Mouse (Mus musculus) limb, embryonic 14.5 days (tissue): ENCODE data around the gene Rap1gap. TPM values are rescaled to one million over a fixed set of nuclear protein-coding genes. Genes with fewer than 3 reads are reported as not detected.
A peak's percentile ranks its signal among the peaks of the same experiment; 100 is the strongest.

Experiments
- ATAC-seq: fragments of 200-750 bp; cut with Nextera tagmentation; 2 replicates; pipeline ENCODE4 v1.8.0; 2017; ENCODE audit warnings: low read depth, moderate number of reproducible peaks, moderate TSS enrichment; ENCODE audit not compliant: low FRiP score
- DNase-seq: peaks from one replicate; pipeline ENCODE4 v3.0.0-alpha.2; 2015; ENCODE audit warnings: low spot score
- H3K27ac ChIP-seq: fragments of 300-500 bp; sonication (generic); replicated peaks from 2 replicates; pipeline ENCODE4 v1.5.1; 2014; ENCODE audit warnings: low read depth, mild to moderate bottlenecking, low read length, moderate library complexity, mixed read lengths
- H3K27me3 ChIP-seq: fragments of 300-500 bp; sonication (generic); 2 replicates; pipeline ENCODE4 v1.6.1; 2014; ENCODE audit warnings: low read length, mixed read lengths; ENCODE audit not compliant: control insufficient read depth, insufficient read depth
- H3K36me3 ChIP-seq: fragments of 300-500 bp; sonication (generic); 2 replicates; pipeline ENCODE4 v1.6.1; 2014; ENCODE audit warnings: mild to moderate bottlenecking, low read length, moderate library complexity, mixed read lengths; ENCODE audit not compliant: control insufficient read depth, insufficient read depth
- H3K4me1 ChIP-seq: fragments of 300-500 bp; sonication (generic); 2 replicates; pipeline ENCODE4 v1.6.1; 2014; ENCODE audit warnings: antibody characterized with exemption, low read length, mixed read lengths; ENCODE audit not compliant: control insufficient read depth, insufficient read depth
- H3K4me2 ChIP-seq: fragments of 300-500 bp; sonication (generic); replicated peaks from 2 replicates; pipeline ENCODE4 v1.6.1; 2014; ENCODE audit warnings: low read depth, mild to moderate bottlenecking, low read length, moderate library complexity; ENCODE audit not compliant: severe bottlenecking
- H3K4me3 ChIP-seq: fragments of 300-500 bp; sonication (generic); replicated peaks from 2 replicates; pipeline ENCODE4 v1.5.1; 2014; ENCODE audit warnings: low read length
- H3K9ac ChIP-seq: fragments of 300-500 bp; sonication (generic); 2 replicates; pipeline ENCODE4 v1.6.1; 2014; ENCODE audit warnings: mild to moderate bottlenecking, low read depth, low read length, moderate library complexity; ENCODE audit not compliant: severe bottlenecking
- H3K9me3 ChIP-seq: fragments of 300-500 bp; sonication (generic); 2 replicates; pipeline ENCODE4 v1.6.1; 2016; ENCODE audit warnings: low read length; ENCODE audit not compliant: control insufficient read depth
- POLR2A ChIP-seq: fragments of 200-500 bp; IDR thresholded peaks from 2 replicates; pipeline ENCODE4 v1.8.0; 2012; ENCODE audit warnings: inconsistent platforms, mild to moderate bottlenecking, moderate library complexity, borderline replicate concordance; ENCODE audit not compliant: insufficient read depth, insufficient read length; ENCODE audit errors: extremely low read depth
- WGBS: fragments of 180-500 bp; shearing (Covaris S2); extraction: QIAGEN DNeasy Blood & Tissue Kit; methylation state at CpG from one replicate; pipeline ENCODE4 v1.1.7; 2014; 5-methylcytosine and 5-hydroxymethylcytosine counted together
- polyA plus RNA-seq, 2 experiments: library from polyadenylated mRNA; depleted of rRNA in 1 of 2; stranded (reverse) in 1 of 2; unstranded in 1 of 2; fragments of >200 nt; fragmentation: Nextera tagmentation in 1 of 2; extraction: Ambion mirVana in 1 of 2; gene quantifications; 2 replicates each; pipeline versions ENCODE4 v1.2.1 to v1.2.3; 2012 to 2014

Gene Rap1gap
- polyA plus RNA-seq, 2 experiments, result 11.9 to 35.2 TPM

GRCm38 (mm10) chr4:137706510-137706909 is 42.0 kb downstream of the Rap1gap start:
- H3K9ac ChIP-seq, result 0 out of 2 replicates have a peak overlapping the region, but pooled peaks have one; percentile 78
- TF ChIP-seq POLR2A, result no peak
- H3K9me3 ChIP-seq, result no peaks in the 10 kb centered on the region
- no peak overlapping the region; the same call in 1 of the 2 replicates for H3K4me2 ChIP-seq
- DNase-seq (no peak), ATAC-seq (no peak)
- H3K4me3 ChIP-seq, result no peak overlapping the region
- 69% methylated on average over 7 of the region's 7 CpGs for WGBS
- no peak overlapping the region for H3K27ac ChIP-seq
- H3K36me3 ChIP-seq, result no peaks in the 10 kb centered on the region
- H3K4me1 ChIP-seq, result peaks cover 10% of the 10 kb centered on the region; the same call in 1 of the 2 replicates
- no peaks in the 10 kb centered on the region for H3K27me3 ChIP-seq

- DNase-seq (peak; percentile 87), ATAC-seq (peak; percentile 90)
- Histone ChIP-seq H3K4me3 (peak overlapping the region; percentile 59), H3K9ac (peak overlapping the region; percentile 78), H3K36me3 (no peaks in the 10 kb centered on the region), H3K27me3 (no peaks in the 10 kb centered on the region), H3K4me1 (peaks cover 10% of the 10 kb centered on the region; the same call in 1 of the 2 replicates), H3K27ac (no peak overlapping the region), H3K9me3 (no peaks in the 10 kb centered on the region), H3K4me2 (peak overlapping the region; percentile 80)
- WGBS, result 5% methylated on average over 16 of the region's 52 CpGs
- TF ChIP-seq POLR2A, result no peak
Observed at GRCm38 (mm10) chr4:137707216-137707990, 42.9 kb downstream of the Rap1gap start.

- ATAC-seq (no peak), DNase-seq (no peak)
- Histone ChIP-seq H3K9ac (no peak overlapping the region), H3K27ac (no peak overlapping the region), H3K4me3 (no peak overlapping the region), H3K27me3 (no peaks in the 10 kb centered on the region), H3K36me3 (no peaks in the 10 kb centered on the region), H3K4me1 (0 out of 2 replicates have a peak, but pooled peaks cover 3% of the 10 kb centered on the region), H3K9me3 (no peaks in the 10 kb centered on the region), H3K4me2 (no peak overlapping the region)
- 90% methylated on average over 13 of the region's 13 CpGs for whole genome bisulfite sequencing
- no peak for TF ChIP-seq POLR2A
Observed at GRCm38 (mm10) chr4:137712963-137713362, 48.4 kb downstream of the Rap1gap start.

GRCm38 (mm10) chr4:137714020-137714624 is 49.6 kb downstream of the Rap1gap start:
- TF ChIP-seq POLR2A, result no peak
- Histone ChIP-seq H3K27ac (no peak overlapping the region), H3K4me3 (no peak overlapping the region), H3K4me1 (peaks cover 5% of the 10 kb centered on the region), H3K4me2 (no peak overlapping the region), H3K36me3 (no peaks in the 10 kb centered on the region), H3K9me3 (no peaks in the 10 kb centered on the region), H3K9ac (no peak overlapping the region), H3K27me3 (no peaks in the 10 kb centered on the region)
- ATAC-seq (peak; percentile 13; the same call in 1 of the 2 replicates), DNase-seq (no peak)
- WGBS, result 29% methylated on average over 8 of the region's 8 CpGs

DNA sequence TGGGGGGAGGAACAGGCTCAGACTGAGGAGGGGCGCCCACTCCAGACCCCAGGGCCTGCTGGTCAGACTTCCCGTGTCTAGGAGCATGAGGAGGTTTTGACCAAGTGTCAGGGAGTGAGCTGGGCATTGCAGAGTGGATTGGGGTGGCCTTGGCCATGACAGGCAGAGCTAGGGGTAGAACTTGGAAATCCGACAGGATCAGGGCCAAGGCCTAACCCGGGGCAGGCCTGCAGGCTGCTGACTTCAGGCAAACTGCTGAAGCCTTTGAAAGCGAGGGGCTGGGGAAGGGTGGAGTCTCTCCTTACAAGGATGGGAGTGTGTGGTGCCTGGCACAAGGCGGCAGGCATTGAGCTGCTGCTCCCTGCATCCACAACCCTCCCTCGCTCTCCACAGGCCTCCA is 52.5 kb downstream of the Rap1gap start:
- H3K9me3 ChIP-seq, result no peaks in the 10 kb centered on the region
- ATAC-seq, result no peak
- no peak overlapping the region for H3K4me3 ChIP-seq
- WGBS, result 67% methylated on average over 7 of the region's 7 CpGs
- no peak overlapping the region for H3K27ac ChIP-seq
- DNase-seq, result no peak
- peaks cover 12% of the 10 kb centered on the region for H3K4me1 ChIP-seq
- no peaks in the 10 kb centered on the region for H3K36me3 ChIP-seq
- 0 out of 2 replicates have a peak overlapping the region, but pooled peaks have one; percentile 21 for H3K9ac ChIP-seq
- TF ChIP-seq POLR2A, result no peak
- H3K4me2 ChIP-seq, result no peak overlapping the region
- no peaks in the 10 kb centered on the region for H3K27me3 ChIP-seq
